Mouse (Mus musculus): Measurements from ENCODE around the gene Atp8a1.

Atp8a1 gene

DNA sequence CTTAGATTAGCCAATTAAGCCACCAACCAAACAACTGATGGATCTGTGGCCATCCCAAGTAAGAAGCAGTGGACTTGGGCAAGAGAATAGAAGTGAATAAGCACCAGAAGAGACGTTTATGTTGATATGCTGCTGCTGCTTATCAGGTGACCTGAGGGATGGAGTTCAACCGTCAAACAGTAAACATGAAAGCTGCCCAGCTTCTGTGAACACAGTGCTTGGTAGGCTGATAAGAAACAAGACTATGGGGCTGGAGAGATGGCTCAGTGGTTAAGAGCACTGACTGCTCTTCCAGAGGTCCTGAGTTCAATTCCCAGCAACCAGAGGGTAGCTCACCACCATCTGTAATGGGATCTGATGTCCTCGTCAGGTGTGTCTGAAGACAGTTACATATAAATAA is 168.4 kb downstream of the Atp8a1 start:
- DNase-seq (ENCODE audit: low spot score) = no peak

DNA sequence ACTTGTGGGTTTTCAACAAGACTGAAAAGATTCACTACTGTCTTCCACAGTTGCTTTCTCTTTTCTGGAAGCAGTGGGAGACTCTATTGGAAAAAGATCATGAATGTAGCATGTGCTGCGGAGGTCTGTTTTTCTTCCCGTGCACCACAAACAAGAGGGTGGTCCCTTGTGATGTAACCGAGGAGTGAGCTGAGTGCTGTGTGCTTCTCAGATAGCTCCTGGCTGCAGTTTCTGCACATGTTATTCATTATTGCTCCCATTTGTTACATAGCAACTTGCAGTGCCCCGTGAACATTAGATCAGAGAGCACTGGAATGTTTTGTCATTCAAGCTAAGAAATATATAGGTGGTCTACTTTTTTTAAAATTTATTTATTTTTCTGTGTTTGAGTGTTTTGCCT is 174.2 kb downstream of the Atp8a1 start:
- DNase-seq (ENCODE audit: low spot score) = no peak

DNA sequence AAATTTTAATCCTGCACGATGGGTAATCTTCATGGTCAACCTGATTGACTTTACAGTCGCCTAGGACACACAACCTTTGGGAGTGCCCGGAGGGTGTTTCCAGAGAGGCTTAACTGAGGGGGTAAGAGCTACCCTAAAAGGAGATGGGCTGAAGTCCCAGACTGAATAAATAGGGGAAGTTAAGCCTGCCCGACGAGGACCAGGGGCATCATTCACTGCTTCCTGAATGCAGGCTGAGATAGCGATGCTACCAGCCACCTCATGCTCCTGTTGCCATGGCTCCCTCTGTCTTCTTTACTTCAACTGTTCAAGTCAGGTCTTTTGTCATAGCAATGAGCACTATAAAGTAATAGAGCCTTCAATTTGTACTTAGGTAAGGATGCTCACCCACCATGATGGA is 177.1 kb downstream of the Atp8a1 start:
- DNase-seq (ENCODE audit: low spot score) = no peak

DNA sequence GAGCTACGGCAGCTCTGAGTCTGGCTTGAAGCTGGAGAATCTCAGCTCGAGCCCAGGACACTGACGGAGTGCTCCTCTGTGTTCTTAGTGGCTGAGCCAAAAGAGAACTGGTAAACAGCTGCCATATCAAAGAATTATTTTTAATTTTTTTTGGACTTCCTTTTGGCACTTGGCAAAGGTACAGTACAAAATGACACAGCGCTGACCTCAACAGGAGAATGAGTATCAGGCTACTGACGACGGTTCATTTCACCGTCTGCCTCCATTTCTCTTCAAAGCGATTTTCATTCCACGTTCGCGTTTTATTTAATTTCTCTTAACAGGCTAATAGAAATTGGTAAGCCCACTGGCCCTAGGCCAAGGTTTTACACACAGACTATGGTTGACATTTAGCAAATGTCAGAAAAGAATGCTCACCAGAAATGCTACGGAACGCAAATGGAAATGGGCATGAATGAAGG is 177.8 kb downstream of the Atp8a1 start:
- no peak for DNase-seq (ENCODE audit: low spot score)

DNA sequence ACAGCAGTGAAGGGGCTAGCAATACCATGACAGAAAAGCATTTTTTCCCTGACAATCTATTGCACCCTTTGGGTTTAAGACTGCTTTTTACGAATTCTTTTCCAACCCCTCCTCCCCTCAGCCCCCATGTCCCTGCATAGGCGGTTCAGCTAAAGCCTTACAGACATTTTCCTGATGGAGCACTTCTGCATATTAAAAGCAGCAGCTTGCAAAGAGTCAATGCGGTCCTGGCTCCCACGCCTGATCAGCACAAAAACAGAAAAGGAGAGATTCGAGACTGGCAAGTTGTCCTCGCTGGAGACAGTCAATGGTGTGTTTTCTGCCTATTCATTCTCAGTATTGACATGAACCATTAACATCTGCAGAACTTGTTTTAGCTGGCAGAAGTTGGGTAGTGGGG is 184.5 kb downstream of the Atp8a1 start:
- no peak for DNase-seq (ENCODE audit: low spot score)

DNA sequence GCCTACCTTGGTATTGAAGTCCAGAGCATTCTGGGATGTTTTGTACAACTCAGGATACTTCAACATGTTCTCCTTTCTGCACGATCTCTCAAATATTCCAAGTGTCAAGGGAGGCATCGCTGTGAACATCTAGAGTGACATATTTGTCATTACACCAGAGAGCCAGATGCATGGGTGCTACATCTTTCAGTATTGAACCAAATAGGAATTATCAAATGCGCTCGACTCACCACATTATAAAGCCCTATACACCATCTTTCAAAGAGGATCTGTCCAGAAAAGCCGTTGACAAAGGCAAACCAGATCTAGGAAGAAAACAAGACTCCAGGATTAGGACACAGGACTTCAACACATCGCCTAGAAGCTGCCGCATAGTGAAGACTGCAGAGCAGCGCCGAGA is 187.4 kb downstream of the Atp8a1 start:
- no peak for DNase-seq (ENCODE audit: low spot score)

DNA sequence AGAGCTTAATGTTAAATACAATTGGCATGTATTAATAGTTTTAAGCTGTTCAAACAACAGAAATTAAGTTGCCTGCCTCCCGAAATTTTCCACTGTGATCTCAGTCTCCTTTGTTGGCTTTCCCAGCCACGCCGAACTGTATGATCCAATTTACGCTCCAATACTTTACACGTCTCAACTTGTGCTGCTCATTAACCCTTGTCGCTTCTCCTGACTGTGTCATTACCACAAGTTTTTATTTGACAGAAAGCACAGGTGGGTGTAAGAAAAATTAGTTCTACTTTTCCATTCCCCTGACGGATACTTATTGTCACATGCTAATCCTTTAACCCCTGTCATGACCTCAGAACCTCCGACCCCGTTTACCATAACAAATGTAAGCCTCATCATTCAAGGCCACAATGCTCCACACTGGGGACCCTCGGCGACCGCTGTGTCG is 190.4 kb downstream of the Atp8a1 start:
- no peak for DNase-seq (ENCODE audit: low spot score)

DNA sequence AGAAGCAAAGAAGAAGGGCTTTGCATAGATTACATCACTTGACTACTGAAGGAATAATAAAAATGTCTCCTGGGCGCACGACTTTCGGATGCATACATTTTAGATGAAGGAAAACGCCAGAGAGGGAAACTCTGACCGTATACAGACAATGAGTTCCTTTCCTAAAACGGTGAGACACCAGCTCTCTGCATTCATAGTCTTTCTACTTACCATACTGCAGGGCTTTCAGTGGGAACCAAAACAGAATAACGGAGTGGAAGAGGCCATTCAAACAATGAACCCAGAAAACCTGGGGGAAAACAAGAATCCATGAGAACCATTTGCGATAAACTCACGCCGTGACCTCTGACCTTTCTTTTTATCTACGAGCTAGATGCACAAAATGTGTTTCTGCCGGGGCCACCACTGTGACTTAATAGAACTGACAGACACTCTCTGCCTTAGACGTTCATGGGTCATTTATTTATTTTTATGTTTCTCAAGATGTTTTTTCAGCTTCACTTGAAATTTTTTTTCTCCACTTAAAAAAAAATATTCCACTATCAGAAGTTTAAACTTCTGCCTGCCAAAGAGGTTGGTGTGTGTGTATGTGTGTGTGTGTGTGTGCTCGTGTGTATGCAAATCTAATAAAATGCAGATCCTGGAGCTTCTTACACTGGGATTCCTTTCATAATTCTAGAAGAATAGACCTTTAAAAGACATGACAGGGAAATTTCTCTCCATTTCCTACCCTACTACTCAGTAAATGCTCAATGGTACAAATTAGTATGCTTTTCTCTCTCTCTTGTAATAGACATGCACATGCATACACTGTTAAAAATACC is 191.3 kb downstream of the Atp8a1 start:
- no peak for DNase-seq (ENCODE audit: low spot score)

DNA sequence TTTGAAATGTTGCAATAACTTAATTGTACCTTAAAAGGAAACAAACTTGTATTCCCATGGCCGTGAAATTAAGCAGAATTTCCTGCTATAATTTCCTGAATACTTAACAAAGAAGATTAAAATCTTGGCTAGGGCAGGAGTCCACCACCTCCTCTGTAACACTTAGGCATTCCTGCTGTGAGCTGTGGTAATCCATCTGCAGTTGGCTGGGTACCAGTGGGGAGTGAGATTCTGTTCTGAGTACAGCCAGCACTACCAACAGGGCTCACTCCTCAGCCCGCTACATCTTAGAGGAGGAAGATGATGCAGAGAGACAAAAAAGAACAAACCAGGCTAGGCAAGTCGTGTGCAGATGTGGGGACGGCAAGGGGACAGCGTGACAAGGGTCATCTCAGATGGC is 192.7 kb downstream of the Atp8a1 start:
- no peak for DNase-seq (ENCODE audit: low spot score)

DNA sequence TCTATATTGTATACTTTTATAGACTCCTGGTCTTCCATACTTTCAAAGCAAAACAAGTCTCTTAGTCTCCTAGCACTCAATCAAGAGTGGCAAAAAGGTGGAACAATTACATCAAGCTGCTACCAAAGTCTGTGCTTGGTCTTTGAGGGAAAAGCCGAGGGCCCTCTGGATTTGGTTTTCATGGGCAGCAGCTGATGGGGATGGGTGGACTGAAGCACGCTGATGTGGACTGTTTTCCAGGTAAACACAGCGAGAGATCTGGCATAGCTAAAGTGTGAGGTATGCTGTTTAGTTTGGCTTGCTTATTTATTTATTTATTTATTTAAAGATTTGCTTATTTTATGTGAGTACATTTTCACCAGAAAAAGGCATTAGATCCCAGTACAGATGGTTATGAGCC is 193.7 kb downstream of the Atp8a1 start:
- DNase-seq (ENCODE audit: low spot score) = no peak

DNA sequence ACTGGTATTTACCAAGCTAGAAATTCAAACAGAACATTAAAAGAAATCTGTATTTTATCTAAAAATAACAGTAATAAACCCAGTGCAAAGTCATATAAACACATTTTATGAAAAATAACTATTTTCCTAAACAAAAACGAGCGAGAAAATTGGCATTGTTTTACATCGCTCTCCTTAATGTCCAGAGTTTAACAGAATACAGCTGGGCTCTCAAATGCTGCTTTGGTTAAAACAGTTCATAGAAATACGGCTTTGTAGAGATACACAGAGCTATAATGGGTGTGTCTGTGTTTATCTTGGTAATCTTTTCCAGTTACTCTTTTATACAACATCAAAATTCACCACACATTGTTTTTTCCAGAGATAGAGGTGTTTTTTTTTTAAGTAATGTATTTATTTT is 194.8 kb downstream of the Atp8a1 start:
- no peak for DNase-seq (ENCODE audit: low spot score)

DNA sequence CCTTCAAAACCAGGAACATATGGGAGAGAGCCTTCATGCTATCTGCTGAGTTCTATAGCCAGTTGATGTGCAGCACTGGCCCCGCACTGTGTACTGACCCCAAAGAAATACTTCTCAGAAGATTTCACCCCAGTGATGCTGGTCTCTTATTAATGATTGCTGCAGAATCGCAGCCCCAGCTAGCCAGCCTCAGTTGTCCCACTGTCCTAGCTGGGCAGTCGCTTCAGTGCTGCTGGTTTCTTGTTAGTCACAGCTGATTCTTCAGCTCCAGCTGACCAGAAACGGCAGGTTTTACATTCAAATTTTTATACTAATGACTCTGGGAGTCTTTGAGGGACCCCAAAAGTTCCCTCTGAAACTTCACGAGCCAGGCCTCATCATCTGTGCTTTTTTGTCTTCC is 197.2 kb downstream of the Atp8a1 start:
- DNase-seq (ENCODE audit: low spot score) = no peak

DNA sequence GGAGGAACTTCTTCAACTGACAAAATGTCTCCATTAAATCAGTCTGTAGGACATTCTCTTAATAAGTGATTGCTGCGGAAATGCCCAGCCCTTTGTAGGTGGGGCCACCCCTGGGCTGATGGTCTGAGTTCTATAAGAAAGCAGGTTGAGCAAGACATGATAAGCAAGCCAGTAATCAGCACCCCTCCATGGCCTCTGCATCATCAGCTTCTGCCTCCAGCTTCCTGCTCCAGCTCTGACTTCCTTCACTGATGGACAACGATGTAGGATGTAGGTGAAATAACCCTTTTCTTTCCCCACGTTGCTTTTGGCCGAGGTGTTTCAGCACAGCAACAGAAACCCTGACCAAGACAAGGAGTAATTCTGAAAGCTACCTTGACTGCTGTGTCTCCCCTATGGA is 198.1 kb downstream of the Atp8a1 start:
- no peak for DNase-seq (ENCODE audit: low spot score)

DNA sequence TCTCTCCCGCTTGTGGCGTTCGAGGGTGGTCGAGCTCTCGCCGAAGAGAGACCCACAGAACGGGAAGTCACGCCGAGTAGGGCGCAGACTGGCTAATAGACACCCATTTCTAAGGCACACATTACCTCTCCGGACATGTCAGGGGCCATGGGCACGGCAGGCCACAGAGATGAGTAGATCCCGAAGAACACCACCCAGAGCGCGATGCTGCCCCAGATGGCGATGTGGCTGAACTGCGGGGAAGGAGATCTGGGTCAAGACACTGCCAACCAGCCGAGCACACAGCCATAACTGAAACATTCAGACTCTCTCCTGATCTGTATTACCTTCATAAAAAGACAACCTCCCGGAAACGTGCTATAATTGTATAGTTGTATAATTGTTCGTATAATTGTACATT is 199.7 kb downstream of the Atp8a1 start:
- no peak for DNase-seq (ENCODE audit: low spot score)

DNA sequence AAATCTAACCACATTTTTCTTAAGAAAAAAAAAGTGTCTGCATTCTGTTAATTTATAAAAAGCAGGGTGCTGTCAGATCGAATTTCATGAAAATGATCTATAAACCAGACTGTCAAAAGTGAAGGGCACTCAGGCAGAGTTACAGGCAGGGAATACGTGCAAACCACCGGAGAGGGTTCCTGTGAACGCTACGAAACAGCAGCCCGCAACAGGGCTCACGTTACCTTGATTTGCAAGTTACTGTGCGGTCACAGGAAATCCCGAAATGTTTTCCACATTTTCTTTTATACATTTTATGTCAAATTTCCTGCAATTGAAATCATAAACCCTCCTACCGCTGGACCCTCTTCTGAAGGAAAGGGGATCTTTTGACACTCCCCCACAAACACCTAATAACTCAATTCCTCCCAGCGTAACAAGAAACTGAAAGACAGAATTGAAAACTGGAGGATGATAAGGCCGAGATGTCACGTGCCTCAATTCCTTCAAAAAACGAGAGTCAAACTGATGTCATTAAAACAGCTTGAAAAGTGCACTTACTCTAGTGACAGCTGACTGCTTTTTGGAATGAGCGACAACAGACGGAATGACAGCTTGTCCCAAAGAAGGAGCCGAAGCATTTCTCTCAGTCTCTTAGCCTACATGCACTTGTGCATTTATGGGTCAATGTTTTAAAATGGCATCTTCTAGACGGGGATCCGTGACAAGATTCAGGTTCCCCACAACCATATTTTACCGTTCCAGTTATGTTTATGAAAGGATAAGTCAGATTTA is 200.3 kb downstream of the Atp8a1 start:
- DNase-seq (ENCODE audit: low spot score) = no peak

DNA sequence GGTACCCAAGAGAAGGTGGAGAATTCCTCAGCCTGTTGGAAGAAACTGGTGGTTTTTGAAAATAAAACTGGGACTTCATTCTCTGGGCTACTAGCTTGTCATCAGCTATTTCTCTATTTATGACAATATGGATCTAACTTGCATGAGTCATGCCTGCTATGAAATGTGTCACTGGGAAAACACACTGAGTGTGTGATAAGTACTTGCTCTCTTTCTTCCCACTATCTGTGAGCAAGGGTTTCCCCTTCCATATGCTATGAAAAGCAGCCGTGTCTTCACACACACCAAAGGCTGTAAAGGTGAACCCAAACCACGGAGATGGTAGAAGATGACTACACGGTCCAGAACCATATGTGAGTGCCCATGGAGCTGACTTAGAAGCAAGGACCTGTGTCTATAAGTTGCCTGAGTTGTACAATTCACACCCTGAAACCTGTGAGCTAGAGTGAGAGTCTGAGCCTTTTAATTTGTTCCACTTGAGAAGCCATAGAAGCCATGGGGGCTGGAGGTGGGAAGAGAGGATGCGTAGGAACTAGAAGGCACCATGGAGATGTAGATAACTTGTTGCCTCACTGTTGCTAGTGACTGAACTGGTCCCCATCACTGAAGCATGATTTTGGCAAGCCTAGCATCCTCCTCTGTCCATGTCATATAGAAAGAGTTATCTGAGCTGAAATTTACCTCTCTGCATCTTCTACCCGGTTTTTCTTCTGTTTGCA is 203.5 kb downstream of the Atp8a1 start:
- no peak for DNase-seq (ENCODE audit: low spot score)

DNA sequence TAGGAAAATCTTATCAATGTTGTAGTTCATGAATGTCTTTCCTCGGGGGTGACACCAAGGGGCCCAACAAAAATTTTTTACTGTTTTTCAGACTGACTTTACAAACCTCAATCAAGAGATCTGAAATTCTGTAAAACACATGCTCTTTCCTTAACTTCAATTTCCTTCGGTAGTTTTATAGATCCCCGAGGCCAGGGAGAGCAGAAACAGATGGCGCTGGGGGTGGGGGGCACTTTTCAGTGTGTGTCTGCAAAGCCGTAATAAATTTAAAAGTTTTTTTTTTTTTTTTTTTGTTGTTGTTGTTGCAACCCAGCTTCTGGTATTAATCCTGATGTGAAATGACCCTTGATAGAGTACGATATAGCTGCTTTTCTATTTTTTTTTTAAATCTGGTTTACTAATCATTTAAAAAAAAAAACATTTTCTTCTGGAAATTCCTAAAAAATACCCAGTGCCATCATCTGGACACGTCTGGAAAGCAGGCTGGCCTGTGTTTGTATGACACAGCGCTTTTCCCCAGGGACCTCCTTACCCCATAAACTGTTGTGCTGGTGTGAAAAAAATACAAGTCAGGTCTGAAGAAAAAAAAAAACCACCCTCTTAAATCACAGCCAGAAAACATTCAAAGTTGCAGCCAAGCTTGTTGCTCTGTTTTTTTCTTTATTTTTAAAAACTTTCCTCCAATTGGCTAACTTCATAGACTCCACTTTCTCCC is 205.7 kb downstream of the Atp8a1 start:
- no peak for DNase-seq (ENCODE audit: low spot score)

DNA sequence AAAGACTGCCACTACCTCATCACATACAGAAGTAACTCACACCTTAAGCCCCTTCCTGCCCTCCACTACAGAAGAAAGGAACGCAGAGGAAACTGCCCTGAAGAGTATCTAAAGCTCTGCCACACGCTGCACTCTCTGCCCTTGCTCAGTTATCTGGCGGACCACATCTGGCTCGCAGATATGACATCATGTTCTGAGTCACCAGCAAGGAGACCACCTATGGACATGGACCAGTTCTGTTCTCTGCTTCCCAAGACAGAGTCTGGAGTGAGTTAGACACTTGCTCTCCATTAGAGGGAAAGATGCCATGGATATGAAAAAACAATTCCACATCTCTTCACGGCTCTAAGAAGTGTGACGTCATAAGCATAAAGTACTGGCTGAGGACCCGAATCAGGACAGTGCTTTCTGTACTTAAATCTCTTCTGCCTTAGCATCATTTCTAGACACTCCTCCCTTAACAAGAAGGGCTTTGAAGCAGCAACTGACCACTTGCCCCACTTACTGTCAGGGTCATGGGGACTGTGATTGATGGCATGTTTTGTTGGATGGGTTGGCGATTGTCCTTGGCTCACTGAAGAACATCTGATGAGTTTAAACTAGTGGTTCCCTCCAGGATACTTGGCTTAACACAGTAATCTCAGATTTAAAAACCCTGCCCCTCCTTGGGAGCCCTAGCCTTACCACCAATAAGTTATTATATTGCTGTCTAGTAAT is 206.5 kb downstream of the Atp8a1 start:
- DNase-seq (ENCODE audit: low spot score) = no peak

DNA sequence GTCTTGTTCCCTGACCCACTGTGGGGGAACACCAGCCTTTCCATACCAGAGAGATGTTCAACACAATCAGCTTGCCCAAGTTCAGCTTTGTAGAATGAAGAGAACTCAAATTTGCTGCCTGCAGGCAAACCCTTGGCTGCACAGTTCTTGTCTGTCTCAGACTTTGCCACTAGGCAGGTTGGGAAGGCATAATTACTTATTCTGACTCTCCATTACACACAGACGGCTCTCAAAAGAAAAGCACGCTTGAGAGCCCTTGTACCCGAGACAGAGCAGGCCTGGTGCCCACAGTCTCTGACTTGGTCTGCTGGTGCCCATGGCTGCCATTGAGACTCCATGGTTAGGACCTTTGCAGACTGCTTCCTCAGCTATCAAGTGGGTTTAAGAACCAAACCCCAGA is 212.9 kb downstream of the Atp8a1 start:
- DNase-seq (ENCODE audit: low spot score) = no peak

DNA sequence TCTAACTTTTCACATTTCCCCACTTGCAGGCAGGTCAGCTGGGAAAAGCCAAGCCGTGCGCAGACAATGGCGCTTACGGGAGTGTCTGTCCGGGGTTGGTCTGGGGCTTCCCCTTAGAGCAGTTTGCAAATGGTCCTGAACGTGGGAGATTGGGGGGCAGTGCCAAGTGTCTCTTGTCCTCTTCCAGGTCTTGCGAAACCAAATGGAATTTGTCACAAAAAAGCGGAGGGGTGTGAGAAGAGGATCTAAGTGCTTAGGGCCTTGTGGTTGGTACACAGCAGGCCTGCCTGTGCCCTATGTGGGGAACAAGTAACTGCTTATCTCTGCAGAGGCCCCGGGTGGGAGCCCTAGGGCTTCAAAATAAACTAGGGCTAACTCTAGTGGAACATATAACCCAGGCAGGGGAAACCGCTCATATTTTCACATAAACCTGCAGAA is 213.4 kb downstream of the Atp8a1 start:
- no peak for DNase-seq (ENCODE audit: low spot score)

DNA sequence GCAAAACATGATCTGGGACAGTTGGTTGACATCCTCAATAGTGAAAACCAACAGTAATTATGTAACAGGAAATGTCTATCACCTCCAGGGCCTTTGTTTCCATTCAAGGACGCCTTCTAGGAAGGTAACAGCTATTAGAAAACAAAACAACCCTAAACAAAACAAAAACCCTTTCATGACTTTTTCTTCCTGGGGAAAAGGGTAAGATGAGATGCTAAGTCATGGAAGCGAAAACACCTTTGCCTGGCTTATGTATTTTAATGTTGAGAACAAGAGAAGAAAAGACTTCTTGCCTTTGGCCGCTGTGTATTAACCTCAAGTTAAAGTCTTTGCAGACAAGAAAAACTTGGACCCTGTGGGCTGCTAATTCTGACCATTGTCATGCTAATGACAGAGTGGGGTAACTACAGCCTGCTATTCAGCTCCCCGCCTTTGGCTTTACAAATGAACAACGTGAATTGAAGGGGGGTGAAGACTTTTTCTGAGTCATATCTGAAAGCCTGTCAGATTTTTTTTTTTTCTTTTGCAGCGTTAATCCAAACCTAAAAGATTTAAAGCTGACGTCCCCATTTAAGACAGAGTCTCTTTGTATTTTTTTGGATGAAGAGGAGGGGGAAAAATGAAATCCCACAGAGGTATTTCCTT is 214.0 kb downstream of the Atp8a1 start:
- no peak for DNase-seq (ENCODE audit: low spot score)
